Mouse (Mus musculus) heart, postnatal 0 days (tissue): ENCODE measurements around the gene Sema3d.

Source experiments
- CTCF ChIP-seq: IDR thresholded peaks from 2 replicates; pipeline ENCODE4 v1.5.1; 2016; ENCODE audit warnings: antibody characterized with exemption, control low read depth, low read depth
- EP300 ChIP-seq: IDR thresholded peaks from 2 replicates; pipeline ENCODE4 v1.6.1; 2016; ENCODE audit warnings: antibody characterized with exemption, low read depth

GRCm38 (mm10) chr5:12498227-12498928, 115.2 kb downstream of the Sema3d start:
- TF ChIP-seq EP300 (no peak), CTCF (no peak)
